Mouse (Mus musculus) forebrain, embryonic 15.5 days (tissue): ENCODE data around the gene Skap1. TPM values are rescaled to one million over a fixed set of nuclear protein-coding genes. Genes with fewer than 3 reads are reported as not detected.

ENCODE experiments used
- ATAC-seq: fragments of 200-750 bp; cut with Nextera tagmentation; replicated peaks from 2 replicates; pipeline ENCODE4 v1.8.0; 2017; ENCODE audit warnings: mild to moderate bottlenecking, moderate TSS enrichment, moderate library complexity
- H3K27ac ChIP-seq: fragments of 300-500 bp; sonication (generic); replicated peaks from 2 replicates; pipeline ENCODE4 v1.5.1; 2015; ENCODE audit warnings: mild to moderate bottlenecking, inconsistent platforms
- H3K27me3 ChIP-seq: fragments of 300-500 bp; sonication (generic); 2 replicates; pipeline ENCODE4 v1.6.1; 2015; ENCODE audit warnings: inconsistent platforms
- H3K36me3 ChIP-seq: fragments of 300-500 bp; sonication (generic); 2 replicates; pipeline ENCODE4 v1.6.1; 2015; ENCODE audit warnings: mild to moderate bottlenecking, inconsistent platforms
- H3K4me1 ChIP-seq: fragments of 300-500 bp; sonication (generic); 2 replicates; pipeline ENCODE4 v1.6.1; 2015; ENCODE audit warnings: inconsistent platforms
- H3K4me2 ChIP-seq: fragments of 300-500 bp; sonication (generic); replicated peaks from 2 replicates; pipeline ENCODE4 v1.6.1; 2015; ENCODE audit warnings: mild to moderate bottlenecking, inconsistent platforms
- H3K4me3 ChIP-seq: fragments of 300-500 bp; sonication (generic); 2 replicates; pipeline ENCODE4 v1.5.1; 2015; ENCODE audit warnings: mild to moderate bottlenecking, inconsistent platforms
- H3K9ac ChIP-seq: fragments of 300-500 bp; sonication (generic); replicated peaks from 2 replicates; pipeline ENCODE4 v1.6.1; 2015; ENCODE audit warnings: mild to moderate bottlenecking, inconsistent platforms
- H3K9me3 ChIP-seq: fragments of 300-500 bp; sonication (generic); 2 replicates; pipeline ENCODE4 v1.6.1; 2016; ENCODE audit warnings: inconsistent platforms
- WGBS: fragments of 180-500 bp; shearing (Covaris S2); methylation state at CpG from one replicate; pipeline ENCODE4 v1.1.7; 2015; ENCODE audit warnings: mixed read lengths; 5-methylcytosine and 5-hydroxymethylcytosine counted together
- polyA plus RNA-seq: library from polyadenylated mRNA; unstranded; fragments of >200 nt; fragmentation: Nextera tagmentation; extraction: Ambion mirVana; gene quantifications from 2 replicates; pipeline ENCODE4 v1.2.1, GENCODE M21; 2015

Skap1 gene
- polyA plus RNA-seq, 1 experiment from 2014 or later, result 2.8 TPM

GRCm38 (mm10) chr11:96741995-96742394, 277.6 kb downstream of the Skap1 start:
- peak; percentile 63 for ATAC-seq
- 2% methylated on average over 12 of the region's 12 CpGs for WGBS
- H3K4me3 ChIP-seq, result no peak overlapping the region
- no peak overlapping the region for H3K9ac ChIP-seq
- H3K4me2 ChIP-seq, result peak overlapping the region; percentile 34
- peaks cover 48% of the 10 kb centered on the region for H3K27me3 ChIP-seq
- peaks cover 40% of the 10 kb centered on the region for H3K4me1 ChIP-seq
- H3K36me3 ChIP-seq, result no peaks in the 10 kb centered on the region
- peak overlapping the region; percentile 64; the same call in 1 of the 2 replicates for H3K27ac ChIP-seq
- H3K9me3 ChIP-seq, result no peaks in the 10 kb centered on the region

- no peaks in the 10 kb centered on the region for H3K36me3 ChIP-seq
- H3K4me3 ChIP-seq, result no peak overlapping the region
- no peak overlapping the region for H3K9ac ChIP-seq
- no peak overlapping the region for H3K27ac ChIP-seq
- ATAC-seq, result no peak
- H3K4me2 ChIP-seq, result no peak overlapping the region
- H3K9me3 ChIP-seq, result no peaks in the 10 kb centered on the region
- peaks cover 43% of the 10 kb centered on the region for H3K4me1 ChIP-seq
- peaks cover 43% of the 10 kb centered on the region for H3K27me3 ChIP-seq
- WGBS, result 22% methylated on average over 11 of the region's 11 CpGs
These were observed 278.6 kb downstream of the Skap1 start for GRCm38 (mm10) chr11:96743000-96743399.

- Histone ChIP-seq H3K9ac (no peak overlapping the region), H3K4me3 (no peak overlapping the region), H3K27me3 (peaks cover 38% of the 10 kb centered on the region), H3K36me3 (no peaks in the 10 kb centered on the region), H3K9me3 (no peaks in the 10 kb centered on the region), H3K4me2 (no peak overlapping the region), H3K27ac (no peak overlapping the region), H3K4me1 (peaks cover 43% of the 10 kb centered on the region)
- no peak for ATAC-seq
- WGBS, result 78% methylated on average over 4 of the region's 4 CpGs
These were observed 279.5 kb downstream of the Skap1 start for GRCm38 (mm10) chr11:96743891-96744290.

- no peaks in the 10 kb centered on the region for H3K36me3 ChIP-seq
- H3K4me1 ChIP-seq, result peaks cover 24% of the 10 kb centered on the region
- no peak overlapping the region for H3K4me2 ChIP-seq
- no peak overlapping the region for H3K9ac ChIP-seq
- no peaks in the 10 kb centered on the region for H3K9me3 ChIP-seq
- peak overlapping the region; percentile 56; the same call in 1 of the 2 replicates for H3K27ac ChIP-seq
- peaks cover 19% of the 10 kb centered on the region for H3K27me3 ChIP-seq
- ATAC-seq, result 0 out of 2 replicates have a peak, but pooled peaks have one; percentile 19
- 32% methylated on average over 6 of the region's 6 CpGs for WGBS
- H3K4me3 ChIP-seq, result no peak overlapping the region
These were observed 282.3 kb downstream of the Skap1 start for GRCm38 (mm10) chr11:96746648-96747047.

- peak overlapping the region; percentile 56 for H3K27ac ChIP-seq
- no peaks in the 10 kb centered on the region for H3K9me3 ChIP-seq
- no peaks in the 10 kb centered on the region for H3K36me3 ChIP-seq
- no peak overlapping the region for H3K4me2 ChIP-seq
- WGBS, result 53% methylated on average over 3 of the region's 3 CpGs
- H3K4me1 ChIP-seq, result peaks cover 15% of the 10 kb centered on the region
- no peak overlapping the region for H3K9ac ChIP-seq
- peaks cover 16% of the 10 kb centered on the region for H3K27me3 ChIP-seq
- H3K4me3 ChIP-seq, result no peak overlapping the region
- no peak for ATAC-seq
These were observed 283.2 kb downstream of the Skap1 start for GRCm38 (mm10) chr11:96747555-96747954.

- Histone ChIP-seq H3K4me2 (no peak overlapping the region), H3K27ac (no peak overlapping the region), H3K9me3 (no peaks in the 10 kb centered on the region), H3K27me3 (no peaks in the 10 kb centered on the region), H3K4me3 (no peak overlapping the region), H3K36me3 (no peaks in the 10 kb centered on the region), H3K9ac (no peak overlapping the region), H3K4me1 (no peaks in the 10 kb centered on the region)
- ATAC-seq, result no peak
- 96% methylated on average over 2 of the region's 2 CpGs for WGBS
These were observed 290.9 kb downstream of the Skap1 start for GRCm38 (mm10) chr11:96755298-96755697.

GRCm38 (mm10) chr11:96757421-96757820, 293.0 kb downstream of the Skap1 start:
- no peak for ATAC-seq
- no peaks in the 10 kb centered on the region for H3K4me1 ChIP-seq

GRCm38 (mm10) chr11:96758402-96758801, 294.0 kb downstream of the Skap1 start:
- Histone ChIP-seq H3K9me3 (no peaks in the 10 kb centered on the region), H3K4me2 (no peak overlapping the region), H3K4me3 (no peak overlapping the region), H3K36me3 (no peaks in the 10 kb centered on the region), H3K9ac (no peak overlapping the region), H3K27ac (no peak overlapping the region), H3K4me1 (no peaks in the 10 kb centered on the region), H3K27me3 (no peaks in the 10 kb centered on the region)
- WGBS, result 82% methylated on average over 5 of the region's 5 CpGs
- ATAC-seq, result no peak

More at GRCm38 (mm10) chr11:96757421-96757820, 293.0 kb downstream of the Skap1 start:
- Histone ChIP-seq H3K4me3 (no peak overlapping the region), H3K27ac (no peak overlapping the region), H3K9me3 (no peaks in the 10 kb centered on the region), H3K4me2 (no peak overlapping the region), H3K36me3 (no peaks in the 10 kb centered on the region), H3K27me3 (no peaks in the 10 kb centered on the region), H3K9ac (no peak overlapping the region)
- WGBS, result 60% methylated on average over 4 of the region's 4 CpGs

- ATAC-seq, result no peak; the same call in 1 of the 2 replicates
- Histone ChIP-seq H3K4me2 (no peak overlapping the region), H3K27me3 (no peaks in the 10 kb centered on the region), H3K27ac (no peak overlapping the region), H3K4me3 (no peak overlapping the region), H3K36me3 (no peaks in the 10 kb centered on the region), H3K4me1 (0 out of 2 replicates have a peak, but pooled peaks cover 9% of the 10 kb centered on the region), H3K9ac (no peak overlapping the region), H3K9me3 (no peaks in the 10 kb centered on the region)
- 45% methylated on average over 3 of the region's 3 CpGs for WGBS
These were observed 295.6 kb downstream of the Skap1 start for GRCm38 (mm10) chr11:96760042-96760441.

- Histone ChIP-seq H3K27ac (no peak overlapping the region), H3K27me3 (no peaks in the 10 kb centered on the region), H3K9ac (no peak overlapping the region), H3K9me3 (no peaks in the 10 kb centered on the region), H3K4me3 (no peak overlapping the region), H3K4me2 (no peak overlapping the region), H3K4me1 (peaks cover 15% of the 10 kb centered on the region), H3K36me3 (no peaks in the 10 kb centered on the region)
- 72% methylated on average over 7 of the region's 7 CpGs for WGBS
- ATAC-seq, result no peak
These were observed 297.6 kb downstream of the Skap1 start for GRCm38 (mm10) chr11:96761984-96762383.

- ATAC-seq, result no peak
- 0 out of 2 replicates have a peak, but pooled peaks cover 2% of the 10 kb centered on the region for H3K36me3 ChIP-seq
- H3K4me2 ChIP-seq, result no peak overlapping the region
- no peaks in the 10 kb centered on the region for H3K27me3 ChIP-seq
- H3K9me3 ChIP-seq, result no peaks in the 10 kb centered on the region
- H3K9ac ChIP-seq, result no peak overlapping the region
- WGBS, result 65% methylated on average over 15 of the region's 15 CpGs
- H3K4me1 ChIP-seq, result peaks cover 24% of the 10 kb centered on the region
- H3K4me3 ChIP-seq, result no peak overlapping the region
- H3K27ac ChIP-seq, result no peak overlapping the region
These were observed 298.5 kb downstream of the Skap1 start for GRCm38 (mm10) chr11:96762742-96763470.

GRCm38 (mm10) chr11:96764511-96765350, 300.3 kb downstream of the Skap1 start:
- 27% methylated on average over 13 of the region's 13 CpGs for WGBS
- H3K27ac ChIP-seq, result no peak overlapping the region; the same call in 1 of the 2 replicates
- no peak overlapping the region for H3K4me2 ChIP-seq
- H3K9ac ChIP-seq, result no peak overlapping the region
- no peaks in the 10 kb centered on the region for H3K9me3 ChIP-seq
- H3K27me3 ChIP-seq, result no peaks in the 10 kb centered on the region
- H3K4me3 ChIP-seq, result no peak overlapping the region
- peaks cover 15% of the 10 kb centered on the region; the same call in 1 of the 2 replicates for H3K36me3 ChIP-seq
- peaks cover 24% of the 10 kb centered on the region for H3K4me1 ChIP-seq
- ATAC-seq, result peak; percentile 47; the same call in 1 of the 2 replicates
